Mouse (Mus musculus) G1E (cell line): Measurements from ENCODE around the gene Pnpla2.

Source experiments
- CTCF ChIP-seq: IDR thresholded peaks from 2 replicates; pipeline ENCODE4 v1.5.1; 2012; ENCODE audit warnings: low read depth, low read length, inconsistent platforms, mixed read lengths
- GATA1 ChIP-seq: IDR thresholded peaks from 2 replicates; pipeline ENCODE4 v1.6.1; 2012; ENCODE audit warnings: borderline replicate concordance, low read length, inconsistent platforms, mixed read lengths
- POLR2AphosphoS5 ChIP-seq: IDR thresholded peaks from 2 replicates; pipeline ENCODE4 v1.6.1; 2012; ENCODE audit warnings: low read depth, low read length, inconsistent platforms; ENCODE audit not compliant: insufficient replicate concordance
- TAL1 ChIP-seq: conservative IDR thresholded peaks from 2 replicates; pipeline ENCODE4 v1.6.1; 2012; ENCODE audit warnings: low read depth, low read length, inconsistent platforms, mixed read lengths

- no peak for TF ChIP-seq GATA1
- no peak for TF ChIP-seq CTCF
- TF ChIP-seq POLR2AphosphoS5 = no peak
- no peak for TF ChIP-seq TAL1
Measured at GRCm38 (mm10) chr7:141418970-141419369, 36.0 kb upstream of the Pnpla2 start.
